Mouse (Mus musculus) cerebellum, adult 2 months (tissue): ENCODE results near the gene Gm6096.

Experiments
- CTCF ChIP-seq: fragments of 200-500 bp; IDR thresholded peaks from 2 replicates; pipeline ENCODE4 v1.5.1; 2011; ENCODE audit warnings: low read depth, mild to moderate bottlenecking, control low read depth, low read length, moderate library complexity, borderline replicate concordance; ENCODE audit not compliant: insufficient read depth
- POLR2A ChIP-seq: fragments of 200-500 bp; IDR thresholded peaks from 2 replicates; pipeline ENCODE4 v1.6.1; 2011; ENCODE audit warnings: low read length, control low read depth, borderline replicate concordance; ENCODE audit not compliant: insufficient read depth

DNA sequence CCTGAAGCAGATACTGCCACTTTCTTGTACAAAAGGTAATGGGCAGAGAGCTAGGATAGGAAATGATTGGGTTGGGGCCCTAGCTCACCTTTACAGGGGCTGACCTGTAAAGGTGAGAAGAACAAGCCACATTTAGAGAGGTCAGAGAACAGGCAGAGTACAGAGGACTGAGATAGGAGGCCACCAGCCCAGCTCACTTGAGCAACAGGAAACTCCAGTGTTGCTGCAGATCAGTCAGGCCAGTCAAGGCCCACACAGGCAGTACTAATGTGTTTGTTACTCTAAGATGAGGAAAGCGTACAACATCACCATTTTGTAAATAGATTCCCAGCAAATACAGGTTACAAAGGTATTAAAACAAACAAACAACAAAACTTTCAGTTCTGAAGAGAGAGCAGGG, 5.1 kb downstream of the Gm6096 start:
- no peak for TF ChIP-seq CTCF
- TF ChIP-seq POLR2A, result no peak
